Mouse (Mus musculus): Measurements from ENCODE around the gene Lamc2.

The Lamc2 gene

GRCm38 (mm10) chr1:153125287-153126275, 60.7 kb downstream of the Lamc2 start:
- DNase-seq: no peak

- DNase-seq: no peak
These were observed 61.7 kb downstream of the Lamc2 start for GRCm38 (mm10) chr1:153124502-153124901.

GRCm38 (mm10) chr1:153122764-153123163, 63.5 kb downstream of the Lamc2 start:
- DNase-seq: no peak

- DNase-seq: no peak
These were observed 64.9 kb downstream of the Lamc2 start for GRCm38 (mm10) chr1:153121320-153121719.

GRCm38 (mm10) chr1:153120544-153120943, 65.7 kb downstream of the Lamc2 start:
- no peak for DNase-seq

- DNase-seq: no peak
These were observed 70.9 kb downstream of the Lamc2 start for GRCm38 (mm10) chr1:153115315-153115714.

- no peak for DNase-seq
These were observed 74.7 kb downstream of the Lamc2 start for GRCm38 (mm10) chr1:153111596-153111995.

GRCm38 (mm10) chr1:153109836-153110235, 76.4 kb downstream of the Lamc2 start:
- no peak for DNase-seq

GRCm38 (mm10) chr1:153109346-153109745, 76.9 kb downstream of the Lamc2 start:
- no peak for DNase-seq

- DNase-seq: no peak
These were observed 78.4 kb downstream of the Lamc2 start for GRCm38 (mm10) chr1:153107866-153108265.

- no peak for DNase-seq
These were observed 81.4 kb downstream of the Lamc2 start for GRCm38 (mm10) chr1:153104804-153105203.

GRCm38 (mm10) chr1:153103186-153103554, 83.1 kb downstream of the Lamc2 start:
- no peak for DNase-seq

- no peak for DNase-seq
These were observed 83.7 kb downstream of the Lamc2 start for GRCm38 (mm10) chr1:153102296-153103185.

- DNase-seq: peak; percentile 45
These were observed 84.8 kb downstream of the Lamc2 start for GRCm38 (mm10) chr1:153101327-153101880.

- no peak for DNase-seq
These were observed 85.3 kb downstream of the Lamc2 start for GRCm38 (mm10) chr1:153100912-153101311.

- DNase-seq: no peak
These were observed 87.7 kb downstream of the Lamc2 start for GRCm38 (mm10) chr1:153098586-153098985.

GRCm38 (mm10) chr1:153097017-153097675, 89.1 kb downstream of the Lamc2 start:
- no peak for DNase-seq

- DNase-seq: no peak
These were observed 90.2 kb downstream of the Lamc2 start for GRCm38 (mm10) chr1:153095826-153096727.

- no peak for DNase-seq
These were observed 90.9 kb downstream of the Lamc2 start for GRCm38 (mm10) chr1:153095328-153095727.

GRCm38 (mm10) chr1:153094226-153095076, 91.8 kb downstream of the Lamc2 start:
- DNase-seq: no peak

GRCm38 (mm10) chr1:153093581-153093980, 92.7 kb downstream of the Lamc2 start:
- no peak for DNase-seq
